Mouse (Mus musculus) erythroblast, embryonic 14.5 days (primary cell): ENCODE results near the gene Pdia3.

Experiments used
- GATA1 ChIP-seq: IDR thresholded peaks from 2 replicates; pipeline ENCODE4 v1.6.1; 2012; ENCODE audit warnings: low read length, inconsistent platforms, mixed read lengths
- TAL1 ChIP-seq: IDR thresholded peaks from 3 replicates; pipeline ENCODE4 v1.6.1; 2012; ENCODE audit warnings: low read length, inconsistent platforms, mixed read lengths

- TF ChIP-seq GATA1 (no peak), TAL1 (no peak)
Measured at GRCm38 (mm10) chr2:121370921-121371320, 42.7 kb upstream of the Pdia3 start.
